Mouse (Mus musculus) T-cell, adult 66 days (primary cell): Measurements from ENCODE around the gene Gm10283. TPM values are rescaled to one million over a fixed set of nuclear protein-coding genes. Genes with fewer than 3 reads are reported as not detected.

ENCODE experiments used
- total RNA-seq, 2 experiments: library from RNA; stranded (reverse); gene quantifications; 3 replicates in 1 of 2; 4 replicates in 1 of 2; pipeline ENCODE4 v1.2.4; 2023

Gm10283 gene
- total RNA-seq = not detected

GRCm38 (mm10) chr8:60503098-60503497 is at the start of gene Gm10283:
Gm10283 (minus strand) TSS chr8:60503198.

GRCm38 (mm10) chr8:60505653-60506521 is 2.9 kb upstream of the Gm10283 start, which contains the start of gene Aadat:
Aadat (plus strand) TSS chr8:60505932.

Other genes starting within 250 kb of the Gm10283 start
- gene Aadat, start 2.7 kb upstream of the Gm10283 start, total RNA-seq = not detected
- not detected for gene Mfap3l, start 129.6 kb upstream of the Gm10283 start, total RNA-seq